In genomic region chr4:133170616-133171015, GRCm38 (mm10) we compare ENCODE assay signal across 14 mouse cellular contexts. TPM values are rescaled to one million over a fixed set of nuclear protein-coding genes. Genes with fewer than 3 reads are reported as not detected.
DNase-seq lines count a peak whose midpoint lies in the region; ATAC-seq and TF ChIP-seq lines count a peak whose summit lies in the region.
"Had no signal": no experiment of that assay in that cellular context is flagged by ENCODE, and none has a peak within 500 bp of the region (broad histone marks: within the 10 kb centered on the region; RNA-seq: fewer than 3 reads in every experiment).

No protein-coding gene starts in this region.

- H3K27me3 ChIP-seq in hindbrain, postnatal 0 days (ENCODE audit: insufficient read depth, low read length): no peaks in the 10 kb centered on the region
- no peaks in the 10 kb centered on the region for H3K27me3 ChIP-seq in hindbrain, embryonic 14.5 days (ENCODE audit: control insufficient read depth, insufficient read depth, low read length)
- H3K27me3 ChIP-seq in midbrain, embryonic 14.5 days (ENCODE audit: control insufficient read depth, insufficient read depth, low read length): no peaks in the 10 kb centered on the region
- no peaks in the 10 kb centered on the region for H3K27me3 ChIP-seq in midbrain, embryonic 11.5 days (ENCODE audit: control insufficient read depth, insufficient read depth, low read length)
- H3K27me3 ChIP-seq: embryonic facial prominence, embryonic 15.5 days; intestine, embryonic 15.5 days had no signal

- H3K4me1 ChIP-seq in hindbrain, postnatal 0 days (ENCODE audit: insufficient read depth, low read length): no peaks in the 10 kb centered on the region; the same call in 1 of the 2 replicates
- 0 out of 2 replicates have a peak, but pooled peaks cover 3% of the 10 kb centered on the region for H3K4me1 ChIP-seq in hindbrain, embryonic 14.5 days (replicated peaks; ENCODE audit: control insufficient read depth, insufficient read depth, low read length)
- H3K4me1 ChIP-seq in midbrain, embryonic 14.5 days (ENCODE audit: control insufficient read depth, insufficient read depth, low read length): 0 out of 2 replicates have a peak, but pooled peaks cover 3% of the 10 kb centered on the region
- H3K4me1 ChIP-seq in midbrain, embryonic 11.5 days (ENCODE audit: control insufficient read depth, insufficient read depth, low read length): no peaks in the 10 kb centered on the region; the same call in 1 of the 2 replicates

- H3K9me3 ChIP-seq in hindbrain, postnatal 0 days (ENCODE audit: low read length): no peaks in the 10 kb centered on the region
- H3K9me3 ChIP-seq in hindbrain, embryonic 14.5 days (ENCODE audit: control insufficient read depth, low read length): no peaks in the 10 kb centered on the region
- no peaks in the 10 kb centered on the region for H3K9me3 ChIP-seq in midbrain, embryonic 14.5 days (ENCODE audit: control insufficient read depth, low read length)
- H3K9me3 ChIP-seq in midbrain, embryonic 11.5 days (ENCODE audit: control insufficient read depth, low read length): no peaks in the 10 kb centered on the region
- H3K9me3 ChIP-seq: embryonic facial prominence, embryonic 15.5 days; intestine, embryonic 15.5 days had no signal

- H3K27ac ChIP-seq in hindbrain, postnatal 0 days: peak overlapping the region; percentile 22; the same call in 1 of the 2 replicates
- H3K27ac ChIP-seq in hindbrain, embryonic 14.5 days: no peak overlapping the region
- H3K27ac ChIP-seq in midbrain, embryonic 14.5 days (replicated peaks; ENCODE audit: low read depth, low read length): no peak overlapping the region
- H3K27ac ChIP-seq in midbrain, embryonic 11.5 days (ENCODE audit: low read depth, low read length): no peak overlapping the region
- H3K27ac ChIP-seq: embryonic facial prominence, embryonic 15.5 days had no signal

- no peak overlapping the region for H3K9ac ChIP-seq in hindbrain, postnatal 0 days (replicated peaks; ENCODE audit: low read length)
- no peak overlapping the region for H3K9ac ChIP-seq in hindbrain, embryonic 14.5 days
- no peak overlapping the region for H3K9ac ChIP-seq in midbrain, embryonic 14.5 days (replicated peaks; ENCODE audit: low read length)
- no peak overlapping the region for H3K9ac ChIP-seq in midbrain, embryonic 11.5 days (ENCODE audit: low read length)
- H3K9ac ChIP-seq: embryonic facial prominence, embryonic 15.5 days; intestine, embryonic 15.5 days had no signal

- DNase-seq in cerebellum, postnatal 14 days: peak; percentile 33 to 44
- DNase-seq in cerebellum, adult 8-10 months: no peak
- peak; percentile 30 for DNase-seq in hindbrain, postnatal 0 days (ENCODE audit: low spot score)
- DNase-seq in hindbrain, embryonic 14.5 days (ENCODE audit: low spot score): no peak
- peak; percentile 39 for DNase-seq in midbrain, embryonic 14.5 days
- DNase-seq in midbrain, embryonic 11.5 days (ENCODE audit: low spot score, missing footprints): no peak
- DNase-seq in lung, postnatal 36 days: peak; percentile 45
- DNase-seq in adrenal gland, postnatal 25 days: no peak
- DNase-seq: adrenal gland, adult 2 months; cerebellum, adult 9-11 months; gastrocnemius, postnatal 25 days; retina, postnatal 1 day had no signal

- TF ChIP-seq CTCF in hindbrain, postnatal 0 days (IDR thresholded peaks at IDR 0.05; ENCODE audit: low read depth): no peak

- H3K36me3 ChIP-seq in hindbrain, postnatal 0 days (ENCODE audit: insufficient read depth, low read length): no peaks in the 10 kb centered on the region
- H3K36me3 ChIP-seq in hindbrain, embryonic 14.5 days (replicated peaks; ENCODE audit: control insufficient read depth, insufficient read depth): no peaks in the 10 kb centered on the region
- no peaks in the 10 kb centered on the region for H3K36me3 ChIP-seq in midbrain, embryonic 14.5 days (ENCODE audit: control insufficient read depth, insufficient read depth, low read length)
- no peaks in the 10 kb centered on the region for H3K36me3 ChIP-seq in midbrain, embryonic 11.5 days (ENCODE audit: control insufficient read depth, insufficient read depth, low read length)
- H3K36me3 ChIP-seq: intestine, embryonic 15.5 days had no signal

- no peak overlapping the region for H3K4me2 ChIP-seq in hindbrain, postnatal 0 days (ENCODE audit: low read depth, low read length)
- H3K4me2 ChIP-seq in hindbrain, embryonic 14.5 days (replicated peaks): no peak overlapping the region
- no peak overlapping the region for H3K4me2 ChIP-seq in midbrain, embryonic 14.5 days (ENCODE audit: low read length)
- no peak overlapping the region for H3K4me2 ChIP-seq in midbrain, embryonic 11.5 days
- H3K4me2 ChIP-seq: embryonic facial prominence, embryonic 15.5 days; intestine, embryonic 15.5 days had no signal

- no peak overlapping the region for H3K4me3 ChIP-seq in hindbrain, postnatal 0 days (ENCODE audit: low read length)
- no peak overlapping the region for H3K4me3 ChIP-seq in hindbrain, embryonic 14.5 days (replicated peaks; ENCODE audit: low read length)
- H3K4me3 ChIP-seq in midbrain, embryonic 14.5 days (replicated peaks; ENCODE audit: low read depth, low read length): no peak overlapping the region
- no peak overlapping the region for H3K4me3 ChIP-seq in midbrain, embryonic 11.5 days (ENCODE audit: low read depth, low read length)
- H3K4me3 ChIP-seq: embryonic facial prominence, embryonic 15.5 days; intestine, embryonic 15.5 days had no signal

- no peak for ATAC-seq in hindbrain, postnatal 0 days
- no peak for ATAC-seq in hindbrain, embryonic 14.5 days (ENCODE audit: low FRiP score)
- ATAC-seq in midbrain, embryonic 14.5 days (ENCODE audit: low FRiP score, low TSS enrichment): no peak
- ATAC-seq in midbrain, embryonic 11.5 days (ENCODE audit: low FRiP score): no peak
- ATAC-seq: intestine, embryonic 15.5 days had no signal

RNA-seq across cellular contexts. Expression of gene Wasf2, which starts 40.3 kb away (rescaled TPM):
- 14.1 and 14.7 TPM in 2 replicates for total RNA-seq in hindbrain, postnatal 0 days (2014; rRNA removed)
- 27.5 and 32.3 TPM in 2 replicates for polyA plus RNA-seq in hindbrain, postnatal 0 days (2015; fragmentation: Nextera tagmentation; extraction: Ambion mirVana)
- polyA plus RNA-seq in hindbrain, embryonic 14.5 days (2014; fragmentation: Nextera tagmentation; extraction: Ambion mirVana): 21.0 and 23.9 TPM in 2 replicates
- 19.6 and 23.1 TPM in 2 replicates for polyA plus RNA-seq in midbrain, embryonic 14.5 days (2014; fragmentation: Nextera tagmentation; extraction: Ambion mirVana)
- 38.3 and 40.1 TPM in 2 replicates for polyA plus RNA-seq in midbrain, embryonic 11.5 days (2014; fragmentation: Nextera tagmentation; extraction: Ambion mirVana)
- 107 and 137 TPM in 2 replicates for total RNA-seq in adrenal gland, postnatal 25 days (2021)

RNA-seq across cellular contexts. Expression of gene Cd164l2, which starts 41.3 kb away (rescaled TPM):
- 6.2 and 6.9 TPM in 2 replicates for total RNA-seq in hindbrain, postnatal 0 days (2014; rRNA removed)
- 9.6 and 11.9 TPM in 2 replicates for polyA plus RNA-seq in hindbrain, postnatal 0 days (2015; fragmentation: Nextera tagmentation; extraction: Ambion mirVana)
- 2.2 TPM in 2 replicates for polyA plus RNA-seq in hindbrain, embryonic 14.5 days (2014; fragmentation: Nextera tagmentation; extraction: Ambion mirVana)
- polyA plus RNA-seq in midbrain, embryonic 14.5 days (2014; fragmentation: Nextera tagmentation; extraction: Ambion mirVana): 0.95 and 2.9 TPM in 2 replicates
- polyA plus RNA-seq in midbrain, embryonic 11.5 days (2014; fragmentation: Nextera tagmentation; extraction: Ambion mirVana): 0.23 and 0.47 TPM in 2 replicates
- 1.4 and 1.5 TPM in 2 replicates for total RNA-seq in adrenal gland, postnatal 25 days (2021)
- total RNA-seq: gastrocnemius, postnatal 25 days had no signal

RNA-seq across cellular contexts. Expression of gene Gpr3, which starts 41.7 kb away (rescaled TPM):
- total RNA-seq in hindbrain, postnatal 0 days (2014; rRNA removed): 7.0 and 7.3 TPM in 2 replicates
- polyA plus RNA-seq in hindbrain, postnatal 0 days (2015; fragmentation: Nextera tagmentation; extraction: Ambion mirVana): 4.5 and 5.5 TPM in 2 replicates
- polyA plus RNA-seq in hindbrain, embryonic 14.5 days (2014; fragmentation: Nextera tagmentation; extraction: Ambion mirVana): 1.5 and 2.3 TPM in 2 replicates
- 1.3 and 2.4 TPM in 2 replicates for polyA plus RNA-seq in midbrain, embryonic 14.5 days (2014; fragmentation: Nextera tagmentation; extraction: Ambion mirVana)
- polyA plus RNA-seq in midbrain, embryonic 11.5 days (2014; fragmentation: Nextera tagmentation; extraction: Ambion mirVana): 0.10 and 0.55 TPM in 2 replicates
- not detected in 2 replicates for total RNA-seq in adrenal gland, postnatal 25 days (2021)
- total RNA-seq: gastrocnemius, postnatal 25 days had no signal

Comparison
In these comparisons a context has a peak if more than half of its experiments do, and no peak if none do; other contexts are left out.
1. DNase-seq: peak in cerebellum, postnatal 14 days (2 of 2), hindbrain, postnatal 0 days (single experiment), midbrain, embryonic 14.5 days (single experiment) and lung, postnatal 36 days (single experiment); none in cerebellum, adult 8-10 months (single experiment), hindbrain, embryonic 14.5 days (single experiment), midbrain, embryonic 11.5 days (single experiment) and adrenal gland, postnatal 25 days (single experiment).